Mouse (Mus musculus) brain, embryonic 14.5 days (tissue): Measurements from ENCODE around the gene Zfr. TPM values are rescaled to one million over a fixed set of nuclear protein-coding genes. Genes with fewer than 3 reads are reported as not detected.

Experiments used
- DNase-seq: peaks from one replicate; pipeline ENCODE4 v3.0.0-alpha.2; 2011; ENCODE audit warnings: low read depth
- CTCF ChIP-seq: fragments of 200-500 bp; IDR thresholded peaks from 2 replicates; pipeline ENCODE4 v1.5.1; 2012; ENCODE audit warnings: inconsistent platforms, mild to moderate bottlenecking, moderate library complexity, borderline replicate concordance; ENCODE audit not compliant: insufficient read depth, insufficient read length; ENCODE audit errors: extremely low read depth
- POLR2A ChIP-seq: fragments of 200-500 bp; IDR thresholded peaks from 2 replicates; pipeline ENCODE4 v1.6.1; 2012; ENCODE audit warnings: mild to moderate bottlenecking, inconsistent platforms, borderline replicate concordance; ENCODE audit not compliant: poor library complexity, insufficient read depth, insufficient read length, severe bottlenecking; ENCODE audit errors: extremely low read depth
- polyA plus RNA-seq: library from polyadenylated mRNA; depleted of rRNA; stranded (reverse); fragments of >200 nt; gene quantifications from 2 replicates; pipeline ENCODE4 v1.2.3, GENCODE M21; 2012; rRNA removed

Zfr gene
- polyA plus RNA-seq, 1 experiment = 125 TPM

- TF ChIP-seq POLR2A (no peak), CTCF (no peak)
- DNase-seq = no peak
Measured at GRCm38 (mm10) chr15:12224239-12224638, 106.6 kb downstream of the Zfr start.

DNA sequence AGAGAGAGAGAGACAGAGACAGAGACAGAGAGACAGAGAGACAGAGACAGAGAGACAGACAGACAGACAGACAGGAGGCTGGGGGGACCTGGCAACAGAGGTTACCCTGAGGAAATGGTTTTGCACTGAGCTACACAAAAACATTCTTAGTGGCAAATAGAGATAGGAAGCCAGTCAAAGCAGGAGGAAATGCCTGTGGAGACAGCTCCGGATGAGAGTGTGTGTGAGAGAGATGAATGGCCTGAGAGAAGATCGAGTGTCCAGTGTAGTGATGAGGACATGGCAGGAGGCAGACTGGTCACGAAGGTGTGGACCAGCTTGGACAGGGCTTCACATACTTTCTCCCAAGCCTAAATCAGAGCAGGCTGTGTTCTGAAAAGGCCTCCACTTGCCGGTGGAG lies 107.4 kb downstream of the Zfr start:
- TF ChIP-seq POLR2A = no peak
- no peak for TF ChIP-seq CTCF
- DNase-seq = no peak

DNA sequence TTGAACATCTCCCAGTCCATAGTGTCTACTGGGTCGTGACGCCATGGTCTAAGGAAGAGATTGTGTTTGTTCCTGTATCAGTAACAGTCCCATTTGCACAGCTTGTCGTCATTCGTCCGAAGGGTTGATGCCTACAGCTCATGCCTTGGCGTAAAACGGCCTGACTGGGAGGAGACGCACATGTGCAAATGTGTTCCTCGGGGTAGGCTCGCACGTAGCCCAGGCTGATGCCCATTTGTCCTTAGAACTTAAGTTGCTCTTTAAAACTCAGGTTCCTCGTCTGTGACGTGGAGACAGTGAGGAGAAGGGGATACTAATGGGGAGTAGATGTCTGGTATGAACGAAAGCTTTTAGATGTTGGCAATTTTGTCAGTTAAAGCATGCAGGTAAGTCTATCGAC lies 109.3 kb downstream of the Zfr start:
- no peak for DNase-seq
- TF ChIP-seq CTCF (no peak), POLR2A (no peak)

GRCm38 (mm10) chr15:12227355-12227754 lies 109.7 kb downstream of the Zfr start:
- TF ChIP-seq POLR2A (no peak), CTCF (no peak)
- DNase-seq = no peak

GRCm38 (mm10) chr15:12229603-12230242 lies 112.1 kb downstream of the Zfr start:
- TF ChIP-seq POLR2A (no peak), CTCF (no peak)
- DNase-seq = no peak

GRCm38 (mm10) chr15:12230243-12230935 lies 112.8 kb downstream of the Zfr start:
- TF ChIP-seq CTCF (no peak), POLR2A (no peak)
- peak; percentile 44 for DNase-seq

DNA sequence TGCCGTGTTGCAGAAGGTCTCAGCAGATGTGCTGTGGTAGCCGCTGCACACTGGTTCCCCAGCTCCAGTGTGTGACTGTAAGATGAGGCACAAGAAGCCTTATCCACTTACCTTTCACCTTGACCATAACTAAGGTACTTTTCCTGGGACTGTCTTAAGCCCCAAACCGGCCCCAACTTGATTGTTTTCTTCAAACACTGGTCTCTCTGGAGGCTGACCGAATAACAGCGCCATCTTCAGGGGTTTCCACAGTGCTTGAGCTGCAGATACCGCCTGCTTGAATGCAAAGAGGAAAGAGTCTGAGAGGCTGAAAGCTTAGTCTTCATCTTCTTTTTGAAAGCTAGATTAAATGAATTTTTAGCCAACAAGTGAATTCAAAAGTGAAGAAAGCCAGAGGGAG lies 113.8 kb downstream of the Zfr start:
- TF ChIP-seq CTCF = no peak
- TF ChIP-seq POLR2A = no peak
- no peak for DNase-seq

- TF ChIP-seq POLR2A (no peak), CTCF (no peak)
- DNase-seq = no peak
Measured at GRCm38 (mm10) chr15:12232429-12232828, 114.8 kb downstream of the Zfr start.

GRCm38 (mm10) chr15:12233021-12233420 lies 115.4 kb downstream of the Zfr start:
- DNase-seq = no peak
- no peak for TF ChIP-seq POLR2A
- no peak for TF ChIP-seq CTCF

Other genes with a start within 250 kb of the Zfr start
- gene Npr3, start 210.5 kb upstream of the Zfr start, polyA plus RNA-seq = 2.1 and 4.7 TPM in 2 replicates
- 128 and 151 TPM in 2 replicates for gene Sub1, start 120.8 kb upstream of the Zfr start, polyA plus RNA-seq
- gene Mtmr12, start 87.2 kb downstream of the Zfr start, polyA plus RNA-seq = 14.4 TPM in 2 replicates
- 82.7 and 84.0 TPM in 2 replicates for gene Golph3, start 203.6 kb downstream of the Zfr start, polyA plus RNA-seq
- gene 1810049J17Rik, start 204.1 kb downstream of the Zfr start, polyA plus RNA-seq = 0.29 TPM in 1 of 2 replicates, not detected in the other